Mouse (Mus musculus) 3T3-L1 (cell line): ENCODE results near the gene Stra8.

Source experiments
- DNase-seq: peaks from one replicate; pipeline ENCODE4 v3.0.0-alpha.2; 2015; ENCODE audit warnings: low read depth, low spot score

Gene Stra8

DNA sequence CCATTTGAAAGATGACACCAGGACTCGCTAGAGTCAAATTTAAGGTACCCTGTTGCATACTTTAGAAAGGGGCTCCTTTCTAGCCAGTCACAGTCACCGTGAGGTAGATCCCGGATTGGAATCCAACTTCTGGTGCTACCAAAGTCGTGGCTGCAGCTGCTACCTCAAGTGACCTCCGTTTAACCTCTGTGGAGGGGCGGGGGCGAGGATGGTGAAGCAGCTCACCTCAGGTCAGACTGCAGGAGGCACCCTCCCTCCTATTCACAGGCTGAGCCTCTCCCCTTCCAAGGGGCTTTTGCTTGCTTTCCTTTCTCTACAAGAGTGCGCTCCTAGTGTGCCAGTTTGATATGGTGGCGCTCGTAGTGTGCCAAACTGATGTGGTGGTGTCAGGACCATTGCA, at the start of gene Stra8:
Gene Stra8 (plus strand): TSS at position 208 of the 400 bp plus-strand sequence.
- no peak for DNase-seq

GRCm38 (mm10) chr6:34870724-34871123, 49.2 kb upstream of the Stra8 start:
- peak; percentile 70 for DNase-seq

GRCm38 (mm10) chr6:34871929-34872328, 48.0 kb upstream of the Stra8 start:
- no peak for DNase-seq

DNA sequence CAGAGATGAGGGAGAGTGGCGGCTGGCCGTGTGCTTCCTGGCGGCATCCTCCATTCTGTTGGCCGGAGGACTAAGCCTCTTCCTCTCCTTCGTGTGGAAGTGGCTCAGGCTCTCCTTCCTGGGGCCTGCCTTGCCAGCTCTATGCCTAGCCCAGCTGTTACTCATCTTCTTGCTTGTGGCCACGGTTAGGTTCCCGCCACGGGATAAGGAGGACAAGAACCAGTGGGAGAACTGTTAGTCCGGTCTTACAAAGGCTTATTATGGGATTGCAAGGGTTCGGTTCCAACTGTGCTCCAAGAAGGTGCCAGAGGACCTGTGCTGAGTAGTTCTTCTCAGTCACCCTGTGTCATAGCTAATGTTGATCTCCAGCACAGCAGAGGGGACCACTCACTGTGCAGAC, 47.1 kb upstream of the Stra8 start:
- DNase-seq: no peak

- no peak for DNase-seq
Observed at GRCm38 (mm10) chr6:34874101-34874921, 45.7 kb upstream of the Stra8 start.

- no peak for DNase-seq
Observed at GRCm38 (mm10) chr6:34875268-34875761, 44.6 kb upstream of the Stra8 start.

DNA sequence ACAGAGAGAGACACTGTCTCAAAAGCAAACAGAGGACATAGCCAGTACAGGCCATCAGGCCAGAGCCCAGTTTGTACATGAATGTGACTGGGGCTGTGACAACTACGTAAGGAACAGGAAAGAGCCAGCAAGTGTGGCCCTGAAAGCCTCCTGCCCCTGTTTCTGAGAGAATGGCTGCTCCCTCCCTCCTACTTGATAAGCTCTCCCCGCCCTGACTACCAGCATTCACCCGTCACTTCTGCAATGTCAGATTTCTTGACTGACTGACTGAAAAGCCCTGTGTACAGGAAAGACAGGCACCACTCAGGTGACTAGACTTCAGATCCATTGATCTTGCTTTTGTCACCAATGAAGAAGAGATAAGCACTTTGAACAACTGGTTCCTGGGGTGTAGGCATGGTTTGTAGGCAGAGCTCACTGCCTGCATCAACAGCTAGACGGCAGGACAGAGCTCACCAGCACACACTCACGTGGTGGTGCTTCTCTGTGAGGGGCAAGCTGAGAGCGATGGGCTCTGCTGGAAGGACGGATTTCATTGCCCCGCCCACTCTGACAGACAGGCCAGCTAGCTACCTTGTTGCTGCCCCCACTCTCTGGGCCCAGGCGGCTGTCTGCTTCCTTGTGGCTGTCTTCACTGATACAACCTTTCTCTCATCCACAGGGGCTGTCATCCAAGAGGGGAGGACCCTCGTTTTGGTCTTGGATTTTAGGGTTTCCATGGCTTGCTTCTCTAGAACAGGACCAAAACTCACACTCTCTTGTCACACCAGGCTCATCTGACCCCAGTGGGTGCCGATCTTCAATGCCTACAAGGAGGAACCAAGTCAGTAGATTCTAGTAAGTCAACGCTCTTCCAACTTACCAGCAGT, 43.8 kb upstream of the Stra8 start:
- DNase-seq: no peak

DNA sequence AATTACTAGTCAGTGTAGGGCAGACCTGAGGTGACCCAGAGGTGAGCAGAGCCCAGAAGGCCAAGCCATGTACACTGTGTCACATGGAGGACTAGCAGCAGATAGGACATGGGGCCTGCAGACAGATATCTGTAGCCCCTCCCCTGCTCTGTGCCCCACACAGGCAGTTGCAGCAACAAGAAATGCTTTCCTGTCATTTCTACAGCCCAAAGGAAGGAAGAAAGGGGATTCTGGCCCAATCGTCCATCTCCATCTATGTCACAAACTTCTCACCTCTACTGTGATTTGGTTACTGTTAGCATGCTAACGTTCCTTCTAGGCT, 43.2 kb upstream of the Stra8 start:
- peak; percentile 33 for DNase-seq

- peak; percentile 93 for DNase-seq
Observed at GRCm38 (mm10) chr6:34877509-34878321, 42.2 kb upstream of the Stra8 start, which contains the start of gene Cyren. Gene Cyren (minus strand): TSS chr6:34878060.

DNA sequence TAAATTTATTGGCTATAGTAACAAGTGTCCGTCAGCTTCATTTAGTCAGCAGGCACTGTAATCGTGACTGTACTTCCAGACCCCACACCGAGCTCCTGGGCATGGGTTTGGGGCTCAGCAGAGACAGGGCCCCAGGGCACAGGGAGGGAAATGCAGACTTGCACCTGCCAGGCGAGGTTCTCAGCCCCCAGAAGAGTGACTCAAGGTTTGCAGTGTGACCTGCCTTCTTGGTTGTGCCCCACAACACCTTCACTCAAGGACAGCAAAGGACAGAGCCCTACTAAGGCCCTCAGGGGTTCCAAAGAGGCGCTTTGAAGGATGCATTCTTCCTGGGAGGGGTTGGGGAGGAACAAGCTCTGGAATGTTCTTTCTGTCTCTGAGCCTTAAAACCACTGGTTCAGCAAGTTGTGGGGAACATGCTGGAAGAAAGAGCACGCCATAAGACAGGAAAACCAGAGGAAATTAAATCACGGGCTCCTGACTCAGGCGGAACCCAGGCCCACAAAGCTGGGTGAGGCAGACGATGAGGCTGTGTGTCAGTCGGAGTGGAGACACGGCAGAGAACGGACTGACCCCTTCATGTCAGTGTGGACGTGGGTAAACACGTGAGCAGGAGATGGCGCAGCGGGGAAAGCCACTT, 40.7 kb upstream of the Stra8 start:
- no peak for DNase-seq

GRCm38 (mm10) chr6:34879911-34880475, 40.0 kb upstream of the Stra8 start:
- peak; percentile 85 for DNase-seq

GRCm38 (mm10) chr6:34884724-34885123, 35.2 kb upstream of the Stra8 start:
- DNase-seq: no peak

DNA sequence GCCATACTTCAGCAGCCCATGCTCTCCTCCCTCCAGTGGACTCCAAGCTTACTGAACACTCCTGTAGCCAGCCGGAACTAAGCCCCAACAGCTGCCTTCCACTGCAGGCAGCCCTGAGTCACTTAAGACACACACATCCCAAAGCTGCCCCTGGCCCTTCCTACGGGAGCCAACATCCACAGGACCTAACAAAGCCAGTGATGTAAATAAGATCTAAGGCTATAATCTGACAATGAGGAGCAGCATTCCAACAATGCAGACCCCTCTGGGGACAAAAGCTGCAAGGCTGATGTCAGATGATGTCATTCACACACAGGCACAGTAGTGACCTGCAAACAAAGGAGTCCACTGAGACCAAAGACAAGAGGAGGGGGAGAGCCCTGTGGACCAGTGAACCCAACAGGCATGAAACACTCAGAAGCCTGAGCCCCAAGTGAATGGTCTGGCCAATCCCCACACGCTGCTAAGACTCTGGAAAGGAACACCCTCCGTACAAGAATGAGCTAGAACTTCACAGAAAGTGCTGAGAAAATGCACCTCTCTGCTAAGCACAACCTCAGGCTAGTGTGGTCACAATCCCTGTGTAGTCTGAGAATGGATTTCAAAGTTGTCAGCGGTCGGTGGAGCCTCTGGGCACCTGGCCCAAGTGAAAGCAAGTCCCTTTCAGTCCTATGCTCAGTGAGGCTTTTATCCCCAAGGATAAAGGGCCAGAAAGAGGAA, 32.7 kb upstream of the Stra8 start:
- no peak for DNase-seq

DNA sequence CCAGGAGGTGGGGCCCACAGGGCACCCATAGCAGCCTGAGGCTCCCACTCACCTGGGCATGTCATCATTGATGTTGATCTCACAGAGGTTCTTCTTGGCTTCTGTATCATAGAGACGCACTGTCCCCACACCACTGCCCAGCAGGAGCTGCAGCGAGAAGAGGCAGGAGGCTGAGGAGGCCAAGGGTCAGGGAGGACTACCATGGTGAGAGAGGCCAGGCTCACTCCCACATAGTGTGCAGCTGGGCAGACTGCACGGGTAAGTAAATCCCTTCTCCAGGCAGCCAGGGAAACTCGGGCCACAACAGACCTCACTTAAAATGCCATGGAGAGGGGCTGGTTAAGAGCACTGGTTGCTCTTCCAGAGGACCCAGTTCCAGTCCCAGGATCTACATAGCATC, 30.8 kb upstream of the Stra8 start:
- DNase-seq: no peak

DNA sequence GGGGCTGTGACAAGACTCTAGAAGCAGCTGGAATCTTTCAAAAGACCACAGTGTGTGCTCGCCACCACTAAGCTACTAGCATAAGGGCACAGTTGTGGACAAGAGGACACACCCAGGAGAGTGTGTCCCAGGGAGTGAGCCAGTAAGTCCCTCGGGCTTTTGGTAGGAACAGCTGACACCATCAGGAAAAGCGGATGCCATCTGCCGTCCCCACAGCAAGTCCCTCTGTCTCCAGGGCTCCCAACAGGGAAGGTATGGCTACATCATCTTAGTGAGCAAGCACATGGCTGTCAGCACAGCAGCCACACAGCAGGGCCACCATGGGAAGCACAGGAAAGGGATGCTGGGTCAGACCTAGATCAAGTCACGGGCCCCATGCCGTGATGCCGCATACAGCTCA, 24.4 kb upstream of the Stra8 start:
- DNase-seq: no peak

GRCm38 (mm10) chr6:34896168-34896780, 23.7 kb upstream of the Stra8 start:
- DNase-seq: no peak

- no peak for DNase-seq
Observed at GRCm38 (mm10) chr6:34899127-34899526, 20.8 kb upstream of the Stra8 start.

DNA sequence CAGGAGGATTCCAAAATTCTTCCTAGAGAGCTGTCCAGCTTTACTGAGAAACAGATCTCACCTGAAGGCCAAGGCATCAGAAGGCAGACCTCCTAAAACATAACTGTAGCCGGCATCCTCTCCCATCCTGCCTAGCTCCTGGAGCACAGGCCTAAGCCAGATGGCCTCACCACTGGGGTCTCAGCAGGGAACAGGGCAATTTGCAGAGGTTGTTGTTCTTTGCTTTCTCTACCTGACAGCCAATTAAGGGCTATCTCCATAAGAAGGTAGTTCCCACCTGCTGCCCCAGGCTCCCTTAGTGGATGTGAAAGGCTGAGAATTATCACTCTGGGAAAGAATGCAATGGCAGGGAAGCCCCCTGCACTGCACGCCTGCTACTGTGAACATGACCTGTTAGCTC, 19.0 kb upstream of the Stra8 start:
- no peak for DNase-seq

GRCm38 (mm10) chr6:34901911-34902444, 18.0 kb upstream of the Stra8 start:
- DNase-seq: no peak

DNA sequence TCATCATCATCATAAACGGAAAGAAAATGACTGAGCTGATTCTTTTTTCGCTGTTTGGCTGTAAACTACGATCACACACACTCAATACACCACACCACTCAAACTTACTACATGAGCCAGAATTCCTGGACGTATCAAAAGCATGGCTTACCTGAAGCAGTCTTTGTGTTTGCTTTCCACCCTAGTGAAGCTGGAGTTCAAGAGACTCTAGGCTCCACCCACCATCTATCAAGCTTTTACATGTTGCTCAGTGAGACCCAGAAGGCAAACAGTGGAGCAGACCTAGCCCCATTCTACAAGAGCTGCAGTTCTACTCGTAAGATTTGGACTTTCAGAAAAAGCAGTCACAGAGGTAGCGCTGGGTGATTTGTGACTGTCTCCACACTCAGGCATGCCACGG, 17.4 kb upstream of the Stra8 start:
- DNase-seq: no peak
